Mouse (Mus musculus): ENCODE measurements around the gene Ren1. TPM values are rescaled to one million over a fixed set of nuclear protein-coding genes. Genes with fewer than 3 reads are reported as not detected.

The Ren1 gene
- polyA plus RNA-seq, 1 experiment = not detected

DNA sequence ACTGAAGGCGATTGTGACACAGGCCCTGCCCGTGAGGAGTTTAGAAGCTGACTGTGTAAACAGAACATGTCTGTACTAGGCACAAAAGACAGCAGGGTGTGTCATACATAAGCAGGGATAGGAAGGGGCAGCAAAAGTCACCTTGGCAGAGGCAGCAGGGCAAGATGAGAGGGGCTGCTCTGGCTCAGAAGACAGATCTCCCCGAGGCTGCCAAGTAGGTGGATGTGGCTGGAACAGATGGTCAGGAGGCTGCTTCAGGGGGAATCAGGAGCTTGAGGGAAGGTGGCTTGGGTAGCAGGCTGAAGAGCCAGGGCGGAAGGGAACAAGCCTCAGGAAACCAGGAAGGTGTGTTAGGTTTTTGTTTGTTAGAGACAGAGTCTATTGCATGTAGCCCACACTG lies 20.0 kb downstream of the Ren1 start:
- Histone ChIP-seq H3K4me3 (replicated peaks; ENCODE audit: control insufficient read depth, low read depth, low read length) (no peak overlapping the region), H3K27ac (ENCODE audit: control insufficient read depth, insufficient read depth, low read depth, low read length, poor library complexity) (no peak overlapping the region), H3K4me1 (ENCODE audit: control insufficient read depth, insufficient read depth, low read length) (no peaks in the 10 kb centered on the region)
- WGBS = 71% methylated on average over 4 of the region's 4 CpGs
- TF ChIP-seq POLR2A (IDR thresholded peaks at IDR 0.05; ENCODE audit: borderline replicate concordance, control insufficient read depth, low read depth, low read length) (no peak), CTCF (IDR thresholded peaks at IDR 0.05; ENCODE audit: control insufficient read depth, insufficient read depth, low read length) (no peak)

DNA sequence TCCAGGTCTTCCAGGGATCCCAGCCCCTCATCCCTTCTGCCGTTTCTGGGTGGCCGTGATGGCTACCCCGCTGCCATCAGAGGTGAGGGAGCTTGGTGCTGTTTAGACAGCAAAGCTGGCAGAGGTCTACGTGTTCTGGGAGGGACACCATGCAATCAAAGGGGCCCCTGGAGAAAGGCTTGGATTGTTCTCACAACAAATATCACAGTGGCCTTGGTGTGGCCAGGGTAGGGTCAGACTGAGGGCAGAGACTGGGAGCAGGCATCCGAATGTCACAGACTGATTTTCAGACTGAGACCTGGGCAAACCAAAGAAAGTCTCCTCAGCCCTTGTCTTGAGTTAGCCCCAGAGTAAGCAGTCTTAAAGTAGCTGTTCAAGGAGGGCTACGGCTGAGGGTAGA lies 21.1 kb downstream of the Ren1 start:
- WGBS = 79% methylated on average over 6 of the region's 6 CpGs
- no peak for TF ChIP-seq CTCF (IDR thresholded peaks at IDR 0.05; ENCODE audit: control insufficient read depth, insufficient read depth, low read length)
- no peak for TF ChIP-seq POLR2A (IDR thresholded peaks at IDR 0.05; ENCODE audit: borderline replicate concordance, control insufficient read depth, low read depth, low read length)
- Histone ChIP-seq H3K4me3 (replicated peaks; ENCODE audit: control insufficient read depth, low read depth, low read length) (no peak overlapping the region), H3K27ac (ENCODE audit: control insufficient read depth, insufficient read depth, low read depth, low read length, poor library complexity) (no peak overlapping the region), H3K4me1 (ENCODE audit: control insufficient read depth, insufficient read depth, low read length) (no peaks in the 10 kb centered on the region)

DNA sequence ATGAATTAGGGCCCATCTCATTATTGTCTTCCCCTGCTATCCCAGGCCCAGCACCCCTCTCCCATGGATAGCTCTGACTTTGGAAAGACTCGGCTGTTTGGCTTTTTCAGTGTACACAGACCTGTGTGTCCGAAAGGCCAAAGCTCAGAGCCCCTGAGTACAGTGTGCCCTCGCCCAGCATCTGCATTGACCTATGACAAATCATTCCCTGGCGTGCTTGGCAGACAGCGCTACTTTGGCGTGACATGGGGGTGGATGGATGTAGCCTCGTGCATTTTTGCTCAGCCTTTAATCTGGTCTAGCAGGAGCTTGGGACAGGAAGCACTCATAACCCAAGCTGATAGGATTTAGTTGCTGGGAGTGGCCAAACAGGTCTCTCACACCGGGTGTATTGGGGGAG lies 21.8 kb downstream of the Ren1 start:
- no peak overlapping the region for H3K27ac ChIP-seq (ENCODE audit: control insufficient read depth, insufficient read depth, low read depth, low read length, poor library complexity)

DNA sequence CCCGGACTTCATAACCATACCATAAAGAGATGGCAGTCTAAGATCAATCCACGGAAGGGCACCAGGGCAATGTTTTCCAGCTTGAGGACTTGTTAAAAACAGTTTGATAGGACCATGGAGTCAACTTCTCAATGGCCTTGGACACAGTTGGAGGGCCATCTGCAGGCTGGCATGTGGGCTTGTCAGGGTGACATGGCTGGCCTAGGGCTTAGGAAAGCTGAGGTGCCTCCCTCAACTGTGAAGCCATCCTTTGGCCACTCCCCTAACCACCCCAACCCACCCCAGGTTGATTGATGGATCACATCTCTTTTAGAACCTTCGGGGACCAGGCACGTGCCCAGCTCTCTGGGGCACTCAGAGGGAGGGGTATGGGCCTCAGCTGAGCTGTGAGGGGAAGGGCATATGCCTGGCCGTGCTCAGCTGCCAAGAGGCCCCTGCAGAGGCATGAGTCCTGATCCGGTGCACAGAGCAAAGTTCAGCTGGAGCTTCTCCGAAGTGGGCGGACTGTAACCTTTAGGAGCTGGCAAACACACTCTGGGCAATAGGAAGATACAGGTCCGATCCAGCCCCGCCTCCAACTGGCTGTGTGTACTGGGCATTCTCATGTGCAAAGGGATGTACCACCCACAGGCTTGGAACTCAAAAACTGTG lies 25.5 kb downstream of the Ren1 start:
- WGBS = 60% methylated on average over 10 of the region's 10 CpGs
- H3K4me3 ChIP-seq (replicated peaks; ENCODE audit: control insufficient read depth, low read depth, low read length) = no peak overlapping the region
- H3K27ac ChIP-seq (ENCODE audit: control insufficient read depth, insufficient read depth, low read depth, low read length, poor library complexity) = no peak overlapping the region
- H3K4me1 ChIP-seq (ENCODE audit: control insufficient read depth, insufficient read depth, low read length) = no peaks in the 10 kb centered on the region
- TF ChIP-seq POLR2A (IDR thresholded peaks at IDR 0.05; ENCODE audit: borderline replicate concordance, control insufficient read depth, low read depth, low read length) = no peak
- no peak for TF ChIP-seq CTCF (IDR thresholded peaks at IDR 0.05; ENCODE audit: control insufficient read depth, insufficient read depth, low read length)

More for the DNA sequence above, 21.8 kb downstream of the Ren1 start:
- H3K4me3 ChIP-seq (replicated peaks; ENCODE audit: control insufficient read depth, low read depth, low read length) = no peak overlapping the region
- H3K4me1 ChIP-seq (ENCODE audit: control insufficient read depth, insufficient read depth, low read length) = no peaks in the 10 kb centered on the region
- TF ChIP-seq POLR2A (IDR thresholded peaks at IDR 0.05; ENCODE audit: borderline replicate concordance, control insufficient read depth, low read depth, low read length) (no peak), CTCF (IDR thresholded peaks at IDR 0.05; ENCODE audit: control insufficient read depth, insufficient read depth, low read length) (no peak)
- 56% methylated on average over 8 of the region's 8 CpGs for WGBS

DNA sequence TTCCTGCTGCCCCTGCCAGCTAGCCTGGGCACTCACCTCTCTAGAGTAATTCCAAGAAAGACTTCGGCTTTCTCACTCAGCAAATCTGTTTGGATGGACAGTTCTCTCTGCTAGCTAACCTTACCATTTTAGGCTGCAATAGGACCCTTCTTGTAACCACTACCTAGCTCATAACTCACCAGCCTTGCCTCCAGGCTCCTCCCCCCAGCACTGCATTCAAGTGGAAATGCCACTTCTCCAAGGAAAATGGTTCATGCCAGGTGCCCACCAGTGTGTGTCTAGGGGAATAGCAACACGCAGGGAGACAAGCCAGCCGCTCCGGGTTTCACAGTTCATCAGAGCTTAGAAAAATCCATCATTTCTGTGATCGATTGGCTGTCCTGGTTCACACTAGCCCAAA lies 27.2 kb downstream of the Ren1 start:
- TF ChIP-seq POLR2A (IDR thresholded peaks at IDR 0.05; ENCODE audit: borderline replicate concordance, control insufficient read depth, low read depth, low read length) (no peak), CTCF (IDR thresholded peaks at IDR 0.05; ENCODE audit: control insufficient read depth, insufficient read depth, low read length) (no peak)
- Histone ChIP-seq H3K27ac (ENCODE audit: control insufficient read depth, insufficient read depth, low read depth, low read length, poor library complexity) (no peak overlapping the region), H3K4me3 (replicated peaks; ENCODE audit: control insufficient read depth, low read depth, low read length) (no peak overlapping the region), H3K4me1 (ENCODE audit: control insufficient read depth, insufficient read depth, low read length) (no peaks in the 10 kb centered on the region)
- 90% methylated on average over 5 of the region's 5 CpGs for WGBS

DNA sequence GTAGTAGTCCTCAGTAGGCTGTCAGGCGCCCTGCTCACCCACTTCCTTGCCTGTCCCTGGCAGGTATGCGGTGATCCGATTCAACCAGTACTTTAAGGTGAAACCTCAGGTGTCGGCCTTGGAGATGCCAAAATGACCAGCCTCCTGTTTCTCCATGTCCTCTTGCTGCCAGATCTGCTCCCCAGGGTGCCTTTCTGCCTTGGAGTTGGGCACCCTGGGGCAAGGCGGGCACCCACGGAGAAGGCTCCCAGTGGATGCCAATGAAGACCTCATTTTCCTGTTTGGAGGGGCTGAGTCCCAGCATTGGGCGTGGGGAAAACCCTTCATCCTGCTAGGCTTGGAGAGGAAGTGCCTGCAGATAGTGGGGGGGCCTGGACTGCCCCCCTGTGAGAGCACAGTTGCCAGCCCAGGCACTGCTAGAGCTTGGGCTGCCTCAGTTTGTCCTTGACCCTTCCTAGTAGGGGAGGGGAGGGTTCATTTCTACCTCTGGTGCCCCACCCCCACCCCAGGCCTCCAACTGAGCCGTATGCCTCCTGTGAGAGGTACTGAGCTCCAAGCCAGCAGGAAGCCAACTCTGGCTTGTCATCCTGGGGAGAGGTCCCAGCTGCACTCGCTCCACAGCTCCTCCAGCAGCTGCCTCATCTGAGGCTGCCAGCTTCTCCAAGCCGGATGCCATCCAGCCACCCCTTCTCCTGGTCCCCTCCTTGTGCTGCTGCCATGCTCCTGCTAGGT lies 29.1 kb downstream of the Ren1 start:
- Histone ChIP-seq H3K4me1 (ENCODE audit: control insufficient read depth, insufficient read depth, low read length) (no peaks in the 10 kb centered on the region), H3K4me3 (replicated peaks; ENCODE audit: control insufficient read depth, low read depth, low read length) (no peak overlapping the region), H3K27ac (ENCODE audit: control insufficient read depth, insufficient read depth, low read depth, low read length, poor library complexity) (no peak overlapping the region)
- TF ChIP-seq CTCF (IDR thresholded peaks at IDR 0.05; ENCODE audit: control insufficient read depth, insufficient read depth, low read length) (no peak), POLR2A (IDR thresholded peaks at IDR 0.05; ENCODE audit: borderline replicate concordance, control insufficient read depth, low read depth, low read length) (no peak)
- 69% methylated on average over 10 of the region's 10 CpGs for WGBS

DNA sequence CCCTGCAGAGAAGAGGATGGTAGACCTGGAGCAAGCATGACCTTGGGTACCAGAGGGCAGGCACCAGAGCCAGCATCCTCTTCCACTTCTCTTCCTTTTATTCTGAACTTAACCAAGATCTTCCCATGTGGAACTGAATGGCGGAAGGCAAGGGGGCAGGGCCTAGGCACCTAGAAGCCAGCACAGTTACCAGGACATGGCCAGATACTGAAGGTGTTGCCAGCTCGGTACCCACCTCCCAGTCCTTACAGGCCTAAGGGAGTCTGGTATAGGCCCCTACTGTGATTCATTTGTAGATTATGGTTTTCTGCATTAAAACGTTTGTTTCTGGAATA lies 29.6 kb downstream of the Ren1 start:
- Histone ChIP-seq H3K4me3 (replicated peaks; ENCODE audit: control insufficient read depth, low read depth, low read length) (no peak overlapping the region), H3K4me1 (ENCODE audit: control insufficient read depth, insufficient read depth, low read length) (no peaks in the 10 kb centered on the region), H3K27ac (ENCODE audit: control insufficient read depth, insufficient read depth, low read depth, low read length, poor library complexity) (no peak overlapping the region)
- WGBS = 79% methylated on average over 3 of the region's 3 CpGs
- TF ChIP-seq POLR2A (IDR thresholded peaks at IDR 0.05; ENCODE audit: borderline replicate concordance, control insufficient read depth, low read depth, low read length) (no peak), CTCF (IDR thresholded peaks at IDR 0.05; ENCODE audit: control insufficient read depth, insufficient read depth, low read length) (no peak)

DNA sequence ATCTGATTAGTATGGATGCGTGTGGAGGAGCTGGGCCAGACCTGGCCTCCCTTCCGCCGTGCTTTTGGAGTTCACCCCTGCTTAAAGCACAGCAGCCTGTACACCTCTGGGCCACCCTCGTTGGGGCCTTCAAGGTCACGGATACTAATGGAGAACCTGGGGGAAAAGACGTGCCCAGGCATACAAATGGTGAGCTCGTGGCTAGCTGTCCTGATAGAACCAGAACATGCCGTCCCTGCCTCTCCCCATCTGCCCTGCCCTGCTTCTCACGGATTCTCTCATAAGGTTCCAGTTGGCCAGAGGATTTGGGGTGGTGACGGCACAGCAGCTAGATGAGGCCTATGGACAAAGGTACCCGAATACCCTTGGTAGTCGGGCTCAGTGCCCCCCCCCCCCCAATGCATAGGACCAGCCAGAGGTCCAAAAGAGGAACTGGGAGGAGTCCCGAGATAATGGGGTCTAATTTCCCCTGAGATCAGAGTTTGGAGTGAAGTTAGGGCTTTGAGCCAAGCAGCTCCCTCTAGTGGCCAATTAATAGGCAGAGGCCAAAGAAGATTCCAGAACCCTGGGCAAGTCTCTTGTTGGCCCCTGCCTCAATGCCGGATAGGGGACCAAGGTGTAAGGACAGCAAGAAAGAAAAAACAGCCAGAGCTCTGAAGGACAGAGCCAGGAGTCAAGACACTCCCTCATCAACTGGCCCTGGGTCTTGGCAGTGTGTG lies 30.2 kb downstream of the Ren1 start:
- WGBS = 49% methylated on average over 14 of the region's 14 CpGs
- no peak overlapping the region for H3K4me3 ChIP-seq (replicated peaks; ENCODE audit: control insufficient read depth, low read depth, low read length)
- H3K27ac ChIP-seq (ENCODE audit: control insufficient read depth, insufficient read depth, low read depth, low read length, poor library complexity) = no peak overlapping the region
- no peaks in the 10 kb centered on the region for H3K4me1 ChIP-seq (ENCODE audit: control insufficient read depth, insufficient read depth, low read length)
- TF ChIP-seq POLR2A (IDR thresholded peaks at IDR 0.05; ENCODE audit: borderline replicate concordance, control insufficient read depth, low read depth, low read length) = no peak
- TF ChIP-seq CTCF (IDR thresholded peaks at IDR 0.05; ENCODE audit: control insufficient read depth, insufficient read depth, low read length) = peak; percentile 44; the same call in 1 of the 2 replicates

Data from bone marrow, adult 2 months (tissue).